Mouse (Mus musculus): ENCODE data around the gene BC055324.

DNA sequence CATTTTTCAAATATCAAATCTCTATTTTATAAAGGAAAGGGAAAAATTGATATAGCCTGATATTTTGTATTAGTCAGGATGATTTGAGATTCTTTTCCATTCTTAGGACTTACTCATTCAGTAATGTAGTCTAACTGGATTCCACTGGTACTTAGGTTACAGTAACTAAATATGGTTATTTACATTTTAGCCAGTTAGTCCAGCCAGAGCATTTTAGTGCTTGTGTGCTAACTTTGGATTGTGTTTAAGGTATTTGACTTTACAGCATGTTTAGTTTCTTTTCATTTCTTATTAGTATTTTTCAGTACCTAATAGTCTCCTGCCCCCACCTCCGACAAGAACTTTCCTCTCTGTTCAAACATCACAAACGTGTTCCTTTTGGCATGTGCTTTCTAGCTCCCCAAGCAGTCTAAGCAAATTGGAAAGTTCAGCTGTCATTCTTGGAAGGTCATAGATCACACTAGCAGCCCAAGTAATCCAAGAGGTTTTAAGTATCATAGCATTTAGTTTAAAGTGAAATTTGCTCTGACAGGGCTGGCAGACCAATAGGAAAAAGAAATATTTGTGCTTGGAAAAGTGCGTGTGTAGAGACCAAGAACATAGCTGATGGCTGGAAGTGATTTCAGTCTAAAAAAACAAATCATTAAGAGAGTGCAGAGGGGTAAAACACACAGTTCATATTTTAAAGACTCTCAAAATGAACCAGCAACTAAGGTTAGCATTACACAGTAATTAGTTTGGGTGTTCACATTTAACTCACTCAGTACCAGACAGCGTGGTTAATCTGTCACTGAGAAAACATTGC is 87.4 kb downstream of the BC055324 start:
- no peak for TF ChIP-seq EP300 (IDR thresholded peaks at IDR 0.05; ENCODE audit: low read depth in 1 of 2, low read length in 2 of 2)
- no peak for TF ChIP-seq CTCF (IDR thresholded peaks at IDR 0.05 in 2 of 3, conservative IDR thresholded peaks at IDR 0.05 in 1 of 3; ENCODE audit: control insufficient read depth in 1 of 3, insufficient read depth in 1 of 3, low read depth in 2 of 3, low read length in 3 of 3, poor library complexity in 1 of 3, severe bottlenecking in 1 of 3)
- no peak for TF ChIP-seq USF2 (IDR thresholded peaks at IDR 0.05; ENCODE audit: borderline replicate concordance in 1 of 2, insufficient read depth in 1 of 2, low read depth in 1 of 2, low read length in 2 of 2)
- TF ChIP-seq GATA1 (IDR thresholded peaks at IDR 0.05; ENCODE audit: low read depth, low read length) = no peak
- TF ChIP-seq TCF12 (IDR thresholded peaks at IDR 0.05; ENCODE audit: low read depth, low read length) = no peak
- no peak for TF ChIP-seq MEF2A (IDR thresholded peaks at IDR 0.05; ENCODE audit: extremely low read depth, insufficient replicate concordance, low read depth, low read length, poor library complexity, severe bottlenecking)
- no peak for TF ChIP-seq GABPA (IDR thresholded peaks at IDR 0.05; ENCODE audit: low read depth, low read length)
- TF ChIP-seq HCFC1 (IDR thresholded peaks at IDR 0.05; ENCODE audit: low read depth, low read length) = no peak
- TF ChIP-seq BHLHE40 (IDR thresholded peaks at IDR 0.05; ENCODE audit: borderline replicate concordance, low read depth, low read length) = no peak
- TF ChIP-seq ZC3H11A (IDR thresholded peaks at IDR 0.05; ENCODE audit: low read depth, low read length) = no peak

Measured in MEL (cell line).